19 mouse cellular contexts compared by ENCODE assay signal in genomic region chr6:137279576-137279975, GRCm38 (mm10).
"Had no signal": no experiment of that assay in that cellular context is flagged by ENCODE, and none has a peak within 500 bp of the region (broad histone marks: within the 10 kb centered on the region; RNA-seq: fewer than 3 reads in every experiment).

No protein-coding gene starts in this region.

- H3K9me3 ChIP-seq: kidney, embryonic 15.5 days; limb, embryonic 15.5 days; midbrain, embryonic 13.5 days had no signal

- H3K4me2 ChIP-seq: kidney, embryonic 15.5 days; limb, embryonic 15.5 days; liver, embryonic 11.5 days; lung, embryonic 14.5 days; midbrain, embryonic 13.5 days had no signal

- H3K9ac ChIP-seq: kidney, embryonic 15.5 days; limb, embryonic 15.5 days; liver, embryonic 14.5 days; liver, postnatal 0 days; lung, embryonic 14.5 days; midbrain, embryonic 13.5 days had no signal

- H3K4me3 ChIP-seq: kidney, embryonic 15.5 days; limb, embryonic 15.5 days; midbrain, embryonic 13.5 days had no signal

- H3K36me3 ChIP-seq: kidney, embryonic 15.5 days; limb, embryonic 15.5 days; midbrain, embryonic 13.5 days had no signal

- DNase-seq: kidney, adult 2 months; kidney, postnatal 10 days; kidney, postnatal 36 days; liver, postnatal 0 days; lung, embryonic 14.5 days; right cerebral cortex, adult 18-20 months; right cerebral cortex, postnatal 14 days; right cerebral cortex, postnatal 4 days; thymus, adult 2 months; thymus, postnatal 14 days; thymus, postnatal 4 days had no signal

- ATAC-seq: liver, postnatal 0 days; lung, postnatal 0 days; midbrain, embryonic 13.5 days had no signal

- H3K27ac ChIP-seq: limb, embryonic 15.5 days; liver, embryonic 14.5 days; macrophage; midbrain, embryonic 13.5 days; stomach, postnatal 0 days had no signal

- H3K27me3 ChIP-seq: kidney, embryonic 15.5 days; limb, embryonic 15.5 days; midbrain, embryonic 13.5 days had no signal
